Mouse (Mus musculus) gastrocnemius, adult 18-20 months (tissue): ENCODE results near the gene Cd209c. TPM values are rescaled to one million over a fixed set of nuclear protein-coding genes. Genes with fewer than 3 reads are reported as not detected.

ENCODE experiments used
- DNase-seq: peaks from one replicate; pipeline ENCODE4 v3.0.0; 2021; ENCODE audit warnings: low spot score
- long read RNA-seq, 2 experiments: library from polyadenylated mRNA; stranded (forward); transcript quantifications; one replicate each; pipeline ENCODE4 v2.0.0; 2021
- total RNA-seq, 2 experiments: library from RNA; stranded (reverse); gene quantifications; 2 replicates each; pipeline ENCODE4 v1.2.3; 2021

Gene Cd209c
- total RNA-seq, result under 1 TPM; 0.41 to 0.52 TPM
- long read RNA-seq, experiment 1, result 0 reads
- long read RNA-seq, experiment 2, result 0 reads

DNA sequence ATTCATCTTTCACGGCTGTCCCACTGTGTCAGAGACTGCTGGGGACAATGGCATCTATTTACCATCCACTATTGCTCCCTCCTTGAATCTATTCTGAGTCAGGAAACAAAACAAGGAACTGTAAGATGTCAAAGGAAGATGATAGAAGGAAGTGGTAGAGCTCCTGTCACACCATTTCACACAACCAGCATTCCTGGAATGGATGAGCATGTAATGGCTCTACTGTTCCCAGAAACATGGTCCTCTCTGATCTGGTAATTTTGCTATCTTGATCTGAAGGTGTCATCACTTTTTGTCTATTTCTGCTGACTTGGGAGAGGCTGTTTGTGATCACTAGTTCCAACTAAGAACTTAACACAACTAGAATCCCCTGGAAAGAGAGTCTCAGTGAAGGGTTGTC is at the start of gene Cd209c:
Cd209c (minus strand) TSS at position 101 of the 400 bp plus-strand sequence.
- DNase-seq, result no peak

DNA sequence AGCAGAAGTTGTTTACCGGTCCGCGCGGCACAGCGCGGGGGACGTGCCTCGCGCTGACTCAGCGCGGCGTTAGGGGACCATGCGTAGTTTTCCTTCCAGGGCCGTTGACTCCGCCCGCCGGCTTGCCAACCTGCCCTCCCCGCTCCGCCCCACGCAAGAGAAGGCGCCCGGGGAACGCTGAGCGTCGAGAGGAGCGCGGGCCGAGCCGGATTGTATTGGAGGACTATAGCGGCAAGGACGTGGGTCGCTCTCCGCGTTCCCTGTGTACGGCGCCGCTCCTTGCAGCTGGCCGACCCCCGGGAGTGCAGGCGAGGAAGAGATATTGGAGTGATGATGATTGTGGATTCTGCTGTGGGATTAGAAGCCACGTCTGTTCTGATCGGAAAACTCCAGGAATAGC is 39.7 kb upstream of the Cd209c start:
- DNase-seq, result no peak

DNA sequence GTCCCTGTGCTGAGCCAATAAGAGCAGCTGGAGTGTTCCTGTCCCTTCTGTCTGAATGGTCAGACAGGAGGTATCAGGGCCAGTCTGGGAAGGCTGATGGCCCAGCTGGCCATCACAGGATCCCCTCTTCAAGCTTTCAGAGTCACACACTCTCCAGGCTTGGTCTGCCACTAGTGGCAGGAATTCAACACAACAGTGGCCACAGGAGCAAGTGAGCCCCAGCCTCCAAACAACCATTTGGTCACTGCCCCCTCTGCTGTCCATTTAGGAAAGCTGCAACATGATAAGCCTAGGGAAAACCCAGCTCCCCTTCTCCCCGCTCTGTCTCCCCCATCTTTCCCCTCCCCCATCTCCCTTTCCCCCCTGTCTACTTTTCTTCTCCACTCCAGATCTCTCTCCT is 1.5 kb upstream of the Cd209c start:
- DNase-seq, result peak; percentile 10

DNA sequence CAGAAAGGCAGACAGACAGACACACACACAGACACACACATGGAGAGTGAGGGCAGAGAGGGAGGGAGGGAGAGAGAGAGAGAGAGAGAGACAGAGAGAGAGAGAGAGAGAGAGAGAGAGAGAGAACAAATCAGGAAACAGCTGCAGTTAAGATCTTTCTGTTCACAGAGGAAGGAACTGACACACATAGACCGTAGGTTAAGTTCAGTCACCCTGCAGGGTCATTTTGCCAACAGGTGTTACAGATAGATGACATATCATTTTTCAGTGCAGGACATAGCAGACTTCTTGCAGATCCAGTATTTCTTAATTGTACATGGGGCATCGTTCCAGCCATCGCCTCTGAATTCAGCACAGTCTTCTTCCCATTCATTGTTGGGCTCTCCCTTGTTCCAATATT is 14.5 kb downstream of the Cd209c start:
- DNase-seq, result no peak

DNA sequence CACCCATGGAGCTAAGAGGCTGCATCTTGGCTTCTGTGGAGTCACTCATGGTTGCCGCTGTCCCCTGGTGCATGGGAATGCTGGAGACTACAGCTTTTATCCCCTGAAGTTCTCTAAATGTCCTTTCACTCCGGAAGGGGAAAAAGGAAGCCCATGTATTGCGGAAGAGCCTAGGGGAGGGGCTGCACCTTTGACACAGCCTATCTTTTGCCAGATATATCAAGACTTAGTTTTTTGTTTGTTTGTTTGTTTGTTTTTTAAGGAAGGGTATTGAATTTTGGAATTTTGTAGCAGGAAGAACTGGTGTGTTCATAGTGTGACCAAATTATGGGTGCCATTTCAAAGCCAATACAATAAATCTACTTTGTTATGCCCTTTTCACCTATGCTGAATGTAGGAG is 27.8 kb downstream of the Cd209c start, which contains the start of gene Cd209b:
Cd209b (minus strand) TSS at position 101 of the 400 bp plus-strand sequence.
- no peak for DNase-seq

Other genes starting within 250 kb of the Cd209c start
- not detected for gene Clec4g, start 234.1 kb downstream of the Cd209c start, total RNA-seq
- gene Cd209a, start 205.8 kb downstream of the Cd209c start, total RNA-seq, result under 1 TPM; 0.64 to 1.00 TPM
- not detected for gene Cd209e, start 100.4 kb downstream of the Cd209c start, total RNA-seq
- gene Cd209d, start 76.2 kb downstream of the Cd209c start, total RNA-seq, result 1 to 10 TPM; 2.0 to 3.7 TPM
- 1 to 10 TPM in 1 of 2 experiments, under 1 TPM in 1; 0.91 to 2.4 TPM for gene Cd209b, start 27.9 kb downstream of the Cd209c start, total RNA-seq
- 1 to 10 TPM in 1 of 2 experiments, under 1 TPM in 1; 0.91 to 1.6 TPM for gene Cd209f, start 151.1 kb upstream of the Cd209c start, total RNA-seq
- under 1 TPM; 0.25 to 0.62 TPM for gene Cd209g, start 179.4 kb upstream of the Cd209c start, total RNA-seq
- 10 to 100 TPM; 14.8 to 15.5 TPM for gene Evi5l, start 211.8 kb upstream of the Cd209c start, total RNA-seq